Mouse (Mus musculus): ENCODE results near the gene Gm49711.

GRCm38 (mm10) chr16:92009586-92009985 lies 48.5 kb upstream of the Gm49711 start:
- TF ChIP-seq CTCF (IDR thresholded peaks at IDR 0.05; ENCODE audit: low read depth, low read length) (no peak), TAL1 (conservative IDR thresholded peaks at IDR 0.05; ENCODE audit: low read depth, low read length) (no peak)

All from G1E (cell line).